16 mouse cellular contexts compared by ENCODE assay signal in the genomic region with DNA sequence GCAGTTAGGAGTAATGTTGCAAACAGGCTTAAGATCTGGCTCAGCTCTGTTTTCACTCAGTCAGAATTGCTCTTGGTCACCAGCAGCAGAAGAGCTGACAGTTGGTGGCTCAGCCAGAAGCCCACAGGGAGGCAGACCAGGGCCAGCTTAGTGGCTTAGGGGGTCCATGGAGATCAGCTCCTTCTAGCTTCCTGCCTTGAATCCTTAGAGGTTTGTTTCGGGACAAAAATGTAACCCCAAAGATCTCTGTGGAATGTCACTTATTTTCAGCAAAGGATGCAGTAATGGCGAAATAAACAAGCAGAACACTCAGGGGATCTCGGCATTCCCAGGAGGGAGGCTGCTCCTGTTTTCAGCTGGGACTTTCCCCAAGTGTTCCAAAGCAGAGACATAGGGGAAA.
DNase-seq lines count a peak whose midpoint lies in the region; ATAC-seq lines count a peak whose summit lies in the region.
"Had no signal": no experiment of that assay in that cellular context is flagged by ENCODE, and none has a peak within 500 bp of the region (broad histone marks: within the 10 kb centered on the region; RNA-seq: fewer than 3 reads in every experiment).

No protein-coding gene starts in this region.

- H3K36me3 ChIP-seq in embryonic facial prominence, embryonic 14.5 days (ENCODE audit: control insufficient read depth, insufficient read depth, low read length), result no peaks in the 10 kb centered on the region
- no peaks in the 10 kb centered on the region for H3K36me3 ChIP-seq in embryonic facial prominence, embryonic 10.5 days (replicated peaks)
- H3K36me3 ChIP-seq in kidney, embryonic 14.5 days (ENCODE audit: control insufficient read depth, insufficient read depth, low read length), result no peaks in the 10 kb centered on the region
- H3K36me3 ChIP-seq in hindbrain, embryonic 16.5 days (ENCODE audit: control insufficient read depth, insufficient read depth, low read length), result no peaks in the 10 kb centered on the region
- H3K36me3 ChIP-seq: limb, embryonic 12.5 days; neural tube, embryonic 12.5 days had no signal

- no peak for DNase-seq in embryonic facial prominence, embryonic 14.5 days (ENCODE audit: low spot score)
- no peak for DNase-seq in embryonic facial prominence, embryonic 10.5 days (ENCODE audit: low spot score)
- DNase-seq in kidney, adult 11 months, result peak; percentile 11
- peak; percentile 15 for DNase-seq in 3T3-L1 (ENCODE audit: low read depth, low spot score)
- peak; percentile 11 to 26 for DNase-seq in heart, postnatal 14 days
- DNase-seq: embryo, embryonic 11 days had no signal

- no peak overlapping the region for H3K27ac ChIP-seq in embryonic facial prominence, embryonic 14.5 days (replicated peaks; ENCODE audit: low read depth, low read length)
- H3K27ac ChIP-seq in embryonic facial prominence, embryonic 10.5 days (replicated peaks), result no peak overlapping the region
- no peak overlapping the region for H3K27ac ChIP-seq in kidney, embryonic 14.5 days (ENCODE audit: low read depth, low read length)
- H3K27ac ChIP-seq in hindbrain, embryonic 16.5 days (ENCODE audit: low read depth, low read length), result no peak overlapping the region
- H3K27ac ChIP-seq: hindbrain, postnatal 0 days; limb, embryonic 12.5 days; liver, embryonic 14.5 days; neural tube, embryonic 12.5 days had no signal

- no peaks in the 10 kb centered on the region for H3K27me3 ChIP-seq in embryonic facial prominence, embryonic 14.5 days (replicated peaks; ENCODE audit: control insufficient read depth, insufficient read depth, low read length)
- no peaks in the 10 kb centered on the region for H3K27me3 ChIP-seq in embryonic facial prominence, embryonic 10.5 days (replicated peaks; ENCODE audit: low read depth, poor library complexity, severe bottlenecking)
- no peaks in the 10 kb centered on the region for H3K27me3 ChIP-seq in kidney, embryonic 14.5 days (ENCODE audit: control insufficient read depth, insufficient read depth, low read length)
- no peaks in the 10 kb centered on the region for H3K27me3 ChIP-seq in hindbrain, embryonic 16.5 days (replicated peaks; ENCODE audit: control insufficient read depth, insufficient read depth, low read length)
- H3K27me3 ChIP-seq: CH12.LX; limb, embryonic 12.5 days; neural tube, embryonic 12.5 days had no signal

- ATAC-seq in embryonic facial prominence, embryonic 14.5 days (ENCODE audit: low read depth), result 0 out of 2 replicates have a peak, but pooled peaks have one; percentile 18
- no peak for ATAC-seq in kidney, embryonic 14.5 days (ENCODE audit: low FRiP score, low TSS enrichment)
- ATAC-seq in granulocyte monocyte progenitor cell, adult 5-6 weeks (replicated peaks; ENCODE audit: poor library complexity, severe bottlenecking), result no peak
- ATAC-seq in hindbrain, embryonic 16.5 days, result no peak
- ATAC-seq: hindbrain, postnatal 0 days; midbrain, embryonic 16.5 days had no signal

- H3K4me2 ChIP-seq in embryonic facial prominence, embryonic 14.5 days (ENCODE audit: low read depth, low read length), result no peak overlapping the region
- no peak overlapping the region for H3K4me2 ChIP-seq in kidney, embryonic 14.5 days (replicated peaks; ENCODE audit: low read depth, low read length)
- H3K4me2 ChIP-seq in hindbrain, embryonic 16.5 days (ENCODE audit: low read length), result no peak overlapping the region
- H3K4me2 ChIP-seq: limb, embryonic 12.5 days; neural tube, embryonic 12.5 days had no signal

- peaks cover 5% of the 10 kb centered on the region; the same call in 1 of the 2 replicates for H3K9me3 ChIP-seq in embryonic facial prominence, embryonic 14.5 days (ENCODE audit: control insufficient read depth, low read length)
- H3K9me3 ChIP-seq in embryonic facial prominence, embryonic 10.5 days, result 0 out of 2 replicates have a peak, but pooled peaks cover 2% of the 10 kb centered on the region
- H3K9me3 ChIP-seq in kidney, embryonic 14.5 days (ENCODE audit: control insufficient read depth, low read length), result no peaks in the 10 kb centered on the region
- H3K9me3 ChIP-seq in hindbrain, embryonic 16.5 days (ENCODE audit: control insufficient read depth, low read length), result no peaks in the 10 kb centered on the region
- H3K9me3 ChIP-seq: limb, embryonic 12.5 days; neural tube, embryonic 12.5 days had no signal

- H3K4me3 ChIP-seq in embryonic facial prominence, embryonic 14.5 days (ENCODE audit: low read depth, low read length), result no peak overlapping the region
- no peak overlapping the region for H3K4me3 ChIP-seq in embryonic facial prominence, embryonic 10.5 days
- H3K4me3 ChIP-seq in kidney, embryonic 14.5 days (ENCODE audit: low read length), result no peak overlapping the region
- H3K4me3 ChIP-seq in hindbrain, embryonic 16.5 days (ENCODE audit: low read length), result no peak overlapping the region
- H3K4me3 ChIP-seq: erythroblast, embryonic 14.5 days; limb, embryonic 12.5 days; neural tube, embryonic 12.5 days had no signal

- WGBS in embryonic facial prominence, embryonic 14.5 days, result 59% methylated on average over 3 of the region's 3 CpGs
- 64% methylated on average over 3 of the region's 3 CpGs for WGBS in embryonic facial prominence, embryonic 10.5 days
- 70% methylated on average over 3 of the region's 3 CpGs for WGBS in kidney, embryonic 14.5 days
- WGBS in hindbrain, embryonic 16.5 days, result 80% methylated on average over 3 of the region's 3 CpGs

- no peaks in the 10 kb centered on the region; the same call in 1 of the 2 replicates for H3K4me1 ChIP-seq in embryonic facial prominence, embryonic 14.5 days (ENCODE audit: control insufficient read depth, insufficient read depth, low read length)
- H3K4me1 ChIP-seq in embryonic facial prominence, embryonic 10.5 days, result peaks cover 26% of the 10 kb centered on the region
- no peaks in the 10 kb centered on the region for H3K4me1 ChIP-seq in kidney, embryonic 14.5 days (ENCODE audit: control insufficient read depth, insufficient read depth, low read length)
- no peaks in the 10 kb centered on the region for H3K4me1 ChIP-seq in hindbrain, embryonic 16.5 days (ENCODE audit: control insufficient read depth, insufficient read depth, low read depth, low read length)
- H3K4me1 ChIP-seq: neural tube, embryonic 12.5 days had no signal

- intact Hi-C loops in heart, postnatal 14 days (cut with DNase I), result no loop called here

- H3K9ac ChIP-seq in embryonic facial prominence, embryonic 14.5 days (ENCODE audit: low read depth, low read length), result no peak overlapping the region
- no peak overlapping the region for H3K9ac ChIP-seq in kidney, embryonic 14.5 days (ENCODE audit: low read depth, low read length)
- H3K9ac ChIP-seq in hindbrain, embryonic 16.5 days (ENCODE audit: low read depth, low read length), result no peak overlapping the region
- H3K9ac ChIP-seq: limb, embryonic 12.5 days; liver, embryonic 14.5 days; neural tube, embryonic 12.5 days had no signal

Comparison
In these comparisons a context has a peak if more than half of its experiments do, and no peak if none do; other contexts are left out.
1. DNase-seq: peak in kidney, adult 11 months (single experiment), 3T3-L1 (single experiment) and heart, postnatal 14 days (2 of 2); none in embryonic facial prominence, embryonic 14.5 days (single experiment) and embryonic facial prominence, embryonic 10.5 days (single experiment).